Mouse (Mus musculus) embryonic stem cell, embryonic (primary cell): Measurements from ENCODE around the gene Tnfsf15.

Experiments
- CTCF ChIA-PET, 4 experiments: fragments of 300-600 bp in 2 of 4; fragments of 350-600 bp in 2 of 4; sonication (Branson Sonifier 250); formaldehyde crosslinking; loops; one replicate each; lab custom pipeline; 2022; ENCODE audit warnings: inconsistent platforms in 2 of 4; lab: Charles Lee
- POLR2A ChIA-PET, 4 experiments: fragments of 300-600 bp in 2 of 4; fragments of 350-600 bp in 2 of 4; sonication (Branson Sonifier 250); formaldehyde crosslinking; loops; one replicate each; lab custom pipeline; 2022; ENCODE audit warnings: antibody characterized with exemption in 4 of 4, inconsistent platforms in 1 of 4; lab: Charles Lee

Gene Tnfsf15

GRCm38 (mm10) chr4:63744693-63745171 lies at the start of gene Tnfsf15:
Gene Tnfsf15, minus strand, starts transcription at chr4:63745113.
- ChIA-PET CTCF (interaction anchor here in 1 of 4 experiments (0.7 kb wide), 1 partner anchor 778 kb away, joined by 4 read pairs; no protein-coding TSS in a partner anchor), POLR2A (interaction anchor here in 1 of 4 experiments (0.6 to 0.7 kb wide), 2 partner anchors 18 to 657 kb away, joined by 3 read pairs; no protein-coding TSS in a partner anchor)

- CTCF ChIA-PET: no interaction called here
- POLR2A ChIA-PET: no interaction called here
Observed at GRCm38 (mm10) chr4:63792328-63792727, 47.4 kb upstream of the Tnfsf15 start.

- ChIA-PET CTCF (no interaction called here), POLR2A (no interaction called here)
Observed at GRCm38 (mm10) chr4:63785466-63785865, 40.6 kb upstream of the Tnfsf15 start.

- ChIA-PET POLR2A (no interaction called here), CTCF (interaction anchor here in 1 of 4 experiments (0.6 kb wide), 1 partner anchor 267 kb away, joined by 18 read pairs; no protein-coding TSS in a partner anchor)
Observed at GRCm38 (mm10) chr4:63783826-63784225, 38.9 kb upstream of the Tnfsf15 start.

GRCm38 (mm10) chr4:63782970-63783613 lies 38.2 kb upstream of the Tnfsf15 start:
- CTCF ChIA-PET: interaction anchor here in 2 of 4 experiments (0.5 to 0.6 kb wide), 3 partner anchors 127 to 476 kb away, joined by 4 to 18 read pairs (median 4); no protein-coding TSS in a partner anchor
- POLR2A ChIA-PET: no interaction called here

GRCm38 (mm10) chr4:63777223-63777622 lies 32.3 kb upstream of the Tnfsf15 start:
- CTCF ChIA-PET: no interaction called here
- POLR2A ChIA-PET: no interaction called here

GRCm38 (mm10) chr4:63773306-63774090 lies 28.6 kb upstream of the Tnfsf15 start:
- CTCF ChIA-PET: no interaction called here
- POLR2A ChIA-PET: no interaction called here

- ChIA-PET CTCF (no interaction called here), POLR2A (no interaction called here)
Observed at GRCm38 (mm10) chr4:63772514-63772913, 27.6 kb upstream of the Tnfsf15 start.

GRCm38 (mm10) chr4:63771291-63771690 lies 26.4 kb upstream of the Tnfsf15 start:
- CTCF ChIA-PET: no interaction called here
- POLR2A ChIA-PET: no interaction called here

GRCm38 (mm10) chr4:63769161-63769560 lies 24.2 kb upstream of the Tnfsf15 start:
- POLR2A ChIA-PET: interaction anchor here in 1 of 4 experiments (0.7 kb wide), 1 partner anchor 1860 kb away, joined by 4 read pairs; no protein-coding TSS in a partner anchor
- CTCF ChIA-PET: no interaction called here

- ChIA-PET POLR2A (no interaction called here), CTCF (no interaction called here)
Observed at GRCm38 (mm10) chr4:63765050-63765449, 20.1 kb upstream of the Tnfsf15 start.

- ChIA-PET CTCF (no interaction called here), POLR2A (no interaction called here)
Observed at GRCm38 (mm10) chr4:63759931-63760330, 15.0 kb upstream of the Tnfsf15 start.

- POLR2A ChIA-PET: no interaction called here
- CTCF ChIA-PET: interaction anchor here in 1 of 4 experiments (0.5 kb wide), 1 partner anchor 84 kb away, joined by 3 read pairs; no protein-coding TSS in a partner anchor
Observed at GRCm38 (mm10) chr4:63757527-63758154, 12.7 kb upstream of the Tnfsf15 start.

GRCm38 (mm10) chr4:63756072-63756471 lies 11.2 kb upstream of the Tnfsf15 start:
- ChIA-PET POLR2A (no interaction called here), CTCF (no interaction called here)

GRCm38 (mm10) chr4:63754467-63755020 lies 9.6 kb upstream of the Tnfsf15 start:
- ChIA-PET POLR2A (no interaction called here), CTCF (interaction anchor here in 1 of 4 experiments (0.7 kb wide), 1 partner anchor 62 kb away, joined by 4 read pairs; no protein-coding TSS in a partner anchor)

GRCm38 (mm10) chr4:63753855-63754254 lies 8.9 kb upstream of the Tnfsf15 start:
- ChIA-PET CTCF (no interaction called here), POLR2A (no interaction called here)

- CTCF ChIA-PET: no interaction called here
- POLR2A ChIA-PET: no interaction called here
Observed at GRCm38 (mm10) chr4:63752687-63753523, 8.0 kb upstream of the Tnfsf15 start.

GRCm38 (mm10) chr4:63748061-63748730 lies 3.3 kb upstream of the Tnfsf15 start:
- POLR2A ChIA-PET: no interaction called here
- CTCF ChIA-PET: no interaction called here
